Mouse (Mus musculus) urinary bladder, postnatal 14 days (tissue): ENCODE measurements around the gene Clip1.

ENCODE experiments used
- DNase-seq: peaks from one replicate; pipeline ENCODE4 v3.0.0; 2021; ENCODE audit warnings: low spot score

Clip1 gene

GRCm38 (mm10) chr5:123670800-123671472 lies 13.5 kb downstream of the Clip1 start:
- DNase-seq = peak; percentile 31

- no peak for DNase-seq
Observed at GRCm38 (mm10) chr5:123669991-123670799, 14.2 kb downstream of the Clip1 start.

GRCm38 (mm10) chr5:123667915-123668314 lies 16.5 kb downstream of the Clip1 start:
- DNase-seq = no peak

GRCm38 (mm10) chr5:123665956-123666355 lies 18.5 kb downstream of the Clip1 start:
- no peak for DNase-seq

GRCm38 (mm10) chr5:123664329-123664728 lies 20.1 kb downstream of the Clip1 start:
- DNase-seq = no peak

GRCm38 (mm10) chr5:123662059-123662458 lies 22.4 kb downstream of the Clip1 start:
- DNase-seq = no peak

- no peak for DNase-seq
Observed at GRCm38 (mm10) chr5:123661602-123662001, 22.8 kb downstream of the Clip1 start.

- no peak for DNase-seq
Observed at GRCm38 (mm10) chr5:123657651-123658050, 26.8 kb downstream of the Clip1 start.

- no peak for DNase-seq
Observed at GRCm38 (mm10) chr5:123654937-123655336, 29.5 kb downstream of the Clip1 start.

GRCm38 (mm10) chr5:123653287-123653801 lies 31.1 kb downstream of the Clip1 start:
- no peak for DNase-seq

GRCm38 (mm10) chr5:123650825-123651224 lies 33.6 kb downstream of the Clip1 start:
- no peak for DNase-seq

- DNase-seq = no peak
Observed at GRCm38 (mm10) chr5:123642401-123642800, 42.0 kb downstream of the Clip1 start.

GRCm38 (mm10) chr5:123641259-123641900 lies 43.0 kb downstream of the Clip1 start:
- DNase-seq = no peak

- no peak for DNase-seq
Observed at GRCm38 (mm10) chr5:123640181-123640580, 44.2 kb downstream of the Clip1 start.

GRCm38 (mm10) chr5:123631210-123631609 lies 53.2 kb downstream of the Clip1 start:
- no peak for DNase-seq

GRCm38 (mm10) chr5:123626631-123627030 lies 57.8 kb downstream of the Clip1 start:
- DNase-seq = peak; percentile 75

GRCm38 (mm10) chr5:123622421-123622820 lies 62.0 kb downstream of the Clip1 start:
- no peak for DNase-seq

- no peak for DNase-seq
Observed at GRCm38 (mm10) chr5:123618558-123618957, 65.9 kb downstream of the Clip1 start.

- DNase-seq = no peak
Observed at GRCm38 (mm10) chr5:123614246-123614645, 70.2 kb downstream of the Clip1 start.

- DNase-seq = peak; percentile 76
Observed at GRCm38 (mm10) chr5:123609843-123610242, 74.6 kb downstream of the Clip1 start.

GRCm38 (mm10) chr5:123609416-123609815 lies 75.0 kb downstream of the Clip1 start:
- no peak for DNase-seq

- no peak for DNase-seq
Observed at GRCm38 (mm10) chr5:123607211-123607669, 77.2 kb downstream of the Clip1 start.

- no peak for DNase-seq
Observed at GRCm38 (mm10) chr5:123603496-123603895, 80.9 kb downstream of the Clip1 start.
